8 mouse cellular contexts compared by ENCODE assay signal in genomic region chr19:23134095-23134440, GRCm38 (mm10). TPM values are rescaled to one million over a fixed set of nuclear protein-coding genes. Genes with fewer than 3 reads are reported as not detected.
DNase-seq lines count a peak whose midpoint lies in the region; ATAC-seq lines count a peak whose summit lies in the region.

No protein-coding gene starts in this region.

- peak overlapping the region; percentile 59 for H3K4me3 ChIP-seq in embryonic facial prominence, embryonic 10.5 days
- peak overlapping the region; percentile 51 for H3K4me3 ChIP-seq in intestine, embryonic 16.5 days (ENCODE audit: low read length)

- H3K27me3 ChIP-seq in embryonic facial prominence, embryonic 10.5 days (replicated peaks; ENCODE audit: low read depth, poor library complexity, severe bottlenecking) = peaks cover 81% of the 10 kb centered on the region
- H3K27me3 ChIP-seq in intestine, embryonic 16.5 days (replicated peaks; ENCODE audit: control insufficient read depth, insufficient read depth, low read length) = no peaks in the 10 kb centered on the region

- H3K9me3 ChIP-seq in embryonic facial prominence, embryonic 10.5 days = no peaks in the 10 kb centered on the region
- no peaks in the 10 kb centered on the region for H3K9me3 ChIP-seq in intestine, embryonic 16.5 days (ENCODE audit: control insufficient read depth, low read length)

- intact Hi-C loops in left cerebral cortex, postnatal 25 days (cut with DNase I) = loop anchor here (1.0 to 2.0 kb wide), 3 partner anchors 43 to 203 kb away; no protein-coding TSS in a partner anchor

- no peaks in the 10 kb centered on the region for H3K36me3 ChIP-seq in embryonic facial prominence, embryonic 10.5 days (replicated peaks)
- H3K36me3 ChIP-seq in intestine, embryonic 16.5 days (ENCODE audit: control insufficient read depth, insufficient read depth, low read length) = no peaks in the 10 kb centered on the region

- peak overlapping the region; percentile 91 for H3K4me2 ChIP-seq in intestine, embryonic 16.5 days (ENCODE audit: low read depth, low read length)

- peaks cover 41% of the 10 kb centered on the region for H3K4me1 ChIP-seq in embryonic facial prominence, embryonic 10.5 days
- H3K4me1 ChIP-seq in intestine, embryonic 16.5 days (ENCODE audit: control insufficient read depth, insufficient read depth, low read length) = peaks cover 31% of the 10 kb centered on the region

- H3K9ac ChIP-seq in intestine, embryonic 16.5 days (ENCODE audit: low read depth, low read length) = peak overlapping the region; percentile 71; the same call in 1 of the 2 replicates

- H3K27ac ChIP-seq in embryonic facial prominence, embryonic 10.5 days (replicated peaks) = no peak overlapping the region
- peak overlapping the region; percentile 43 for H3K27ac ChIP-seq in intestine, embryonic 16.5 days (ENCODE audit: low read length)

- no peak for ATAC-seq in CD4-positive, CD25-positive, alpha-beta regulatory T cell, adult 4 months
- peak; percentile 47 for ATAC-seq in granulocyte monocyte progenitor cell, adult 5-6 weeks (replicated peaks; ENCODE audit: poor library complexity, severe bottlenecking)
- ATAC-seq in intestine, embryonic 16.5 days = peak; percentile 55
- ATAC-seq in megakaryocyte-erythroid progenitor cell, adult 5-6 weeks (replicated peaks; ENCODE audit: low FRiP score, low TSS enrichment, poor library complexity, severe bottlenecking) = peak; percentile 58

- DNase-seq in CD4-positive, CD25-positive, alpha-beta regulatory T cell, adult 2 months (ENCODE audit: low read depth, low spot score) = peak; percentile 31
- DNase-seq in embryonic facial prominence, embryonic 10.5 days (ENCODE audit: low spot score) = peak; percentile 66
- peak; percentile 82 to 96 for DNase-seq in left cerebral cortex, postnatal 25 days (ENCODE audit: low spot score in 2 of 2)
- peak; percentile 97 for DNase-seq in skeletal muscle tissue, adult 2 months (ENCODE audit: low read depth, low spot score)

- WGBS in embryonic facial prominence, embryonic 10.5 days = under 1% methylated on average over 14 of the region's 14 CpGs
- 6% methylated on average over 14 of the region's 14 CpGs for WGBS in intestine, embryonic 16.5 days

RNA-seq across cellular contexts. Expression of gene Klf9, which starts 7.0 kb away (rescaled TPM):
- polyA plus RNA-seq in CD4-positive, CD25-positive, alpha-beta regulatory T cell, adult 4 months (2017; shearing (Covaris generic)) = 1 to 10 TPM; 3.6 to 4.3 TPM
- 0.79 and 0.96 TPM in 2 replicates for polyA plus RNA-seq in embryonic facial prominence, embryonic 10.5 days (2016; fragmentation: Nextera tagmentation; extraction: Ambion mirVana)
- 11.2 and 14.9 TPM in 2 replicates for total RNA-seq in granulocyte monocyte progenitor cell, adult 5-6 weeks (2014; fragmentation: Nextera tagmentation)
- total RNA-seq in granulocyte monocyte progenitor cell, adult 5-6 weeks (2017) = 9.1 and 14.0 TPM in 2 replicates
- polyA plus RNA-seq in intestine, embryonic 16.5 days (2015; fragmentation: Nextera tagmentation; extraction: Ambion mirVana) = 3.3 and 4.0 TPM in 2 replicates
- 100 to 1,000 TPM; 199 to 208 TPM for total RNA-seq in left cerebral cortex, postnatal 25 days (2021)
- total RNA-seq in megakaryocyte-erythroid progenitor cell, adult 5-6 weeks (2014; fragmentation: Nextera tagmentation) = 22.9 and 24.6 TPM in 2 replicates
- total RNA-seq in megakaryocyte-erythroid progenitor cell, adult 5-6 weeks (2017) = 19.9 and 25.0 TPM in 2 replicates

Comparison
In these comparisons a context has a peak if more than half of its experiments do, and no peak if none do; other contexts are left out.
1. DNase-seq: peak in every context shown above with its lines; median percentile 97 in skeletal muscle tissue, adult 2 months; 89 in left cerebral cortex, postnatal 25 days; 66 in embryonic facial prominence, embryonic 10.5 days; 31 in CD4-positive, CD25-positive, alpha-beta regulatory T cell, adult 2 months.
2. RNA of gene Klf9, which starts 7.0 kb away (total RNA-seq): 199 to 208 TPM in left cerebral cortex, postnatal 25 days; 19.9 to 25.0 TPM in megakaryocyte-erythroid progenitor cell, adult 5-6 weeks and 9.1 to 14.9 TPM in granulocyte monocyte progenitor cell, adult 5-6 weeks; every median in the first group is over 4 times any median in the second.